Mouse (Mus musculus): Measurements from ENCODE around the gene Myoz1. TPM values are rescaled to one million over a fixed set of nuclear protein-coding genes. Genes with fewer than 3 reads are reported as not detected.

Gene Myoz1
- polyA plus RNA-seq, 1 experiment from 2014 or later, result not detected

DNA sequence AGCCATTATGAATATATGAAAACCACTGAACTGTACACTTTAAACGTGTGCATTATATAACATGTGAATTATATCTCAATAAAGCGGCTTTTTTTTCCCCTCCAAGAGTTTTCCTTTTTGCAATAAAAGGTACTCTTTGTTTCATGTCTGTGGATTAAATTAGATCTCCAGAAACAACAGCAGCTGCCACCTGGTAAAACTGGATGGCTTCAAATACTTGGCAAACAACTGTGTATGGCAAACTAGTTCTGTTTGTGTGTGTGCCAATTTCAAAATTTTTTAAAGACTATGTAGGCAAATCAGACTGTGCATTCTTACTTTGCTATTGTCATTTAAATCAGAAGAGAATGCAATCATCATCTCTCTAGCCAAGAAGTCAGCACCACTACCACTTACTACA lies 34.4 kb downstream of the Myoz1 start:
- Histone ChIP-seq H3K9ac (ENCODE audit: low read length) (no peak overlapping the region), H3K27ac (ENCODE audit: low read depth, low read length) (no peak overlapping the region), H3K27me3 (ENCODE audit: control insufficient read depth, insufficient read depth, low read length) (no peaks in the 10 kb centered on the region), H3K36me3 (ENCODE audit: control insufficient read depth, insufficient read depth, low read length) (no peaks in the 10 kb centered on the region), H3K4me2 (ENCODE audit: low read depth, low read length, severe bottlenecking) (no peak overlapping the region), H3K4me1 (replicated peaks; ENCODE audit: control insufficient read depth, insufficient read depth, low read length) (no peaks in the 10 kb centered on the region), H3K4me3 (ENCODE audit: low read depth, low read length) (no peak overlapping the region), H3K9me3 (ENCODE audit: control insufficient read depth, low read length) (no peaks in the 10 kb centered on the region)
- ATAC-seq (replicated peaks; ENCODE audit: low FRiP score), result no peak
- WGBS, result 91% methylated on average over 2 of the region's 2 CpGs
- DNase-seq (ENCODE audit: low spot score), result no peak

DNA sequence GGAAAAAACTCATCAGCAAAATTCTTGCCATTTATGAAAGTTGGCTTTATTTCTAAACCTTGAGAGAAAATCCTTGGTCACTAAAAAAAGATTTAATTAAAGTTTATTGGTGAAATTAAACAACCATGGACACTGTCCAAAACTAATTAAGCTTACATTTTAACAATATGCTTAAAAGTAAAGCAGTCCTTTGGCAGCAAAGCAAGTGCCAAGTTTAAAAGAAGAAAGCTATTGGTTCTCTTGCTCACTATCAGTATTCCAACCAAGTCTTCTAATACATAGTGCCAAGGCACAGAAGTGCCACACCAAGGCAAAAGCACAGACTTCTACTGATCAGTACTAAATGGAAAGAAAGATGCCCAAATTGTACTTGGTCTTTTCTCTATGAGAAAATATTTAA lies 37.2 kb downstream of the Myoz1 start:
- H3K4me1 ChIP-seq (replicated peaks; ENCODE audit: control insufficient read depth, insufficient read depth, low read length), result no peaks in the 10 kb centered on the region
- no peak for ATAC-seq (replicated peaks; ENCODE audit: low FRiP score)
- no peaks in the 10 kb centered on the region for H3K9me3 ChIP-seq (ENCODE audit: control insufficient read depth, low read length)
- no peak overlapping the region for H3K9ac ChIP-seq (ENCODE audit: low read length)
- H3K4me2 ChIP-seq (ENCODE audit: low read depth, low read length, severe bottlenecking), result no peak overlapping the region
- H3K27ac ChIP-seq (ENCODE audit: low read depth, low read length), result no peak overlapping the region
- no peaks in the 10 kb centered on the region for H3K36me3 ChIP-seq (ENCODE audit: control insufficient read depth, insufficient read depth, low read length)
- no peak for DNase-seq (ENCODE audit: low spot score)
- H3K4me3 ChIP-seq (ENCODE audit: low read depth, low read length), result no peak overlapping the region
- H3K27me3 ChIP-seq (ENCODE audit: control insufficient read depth, insufficient read depth, low read length), result no peaks in the 10 kb centered on the region

DNA sequence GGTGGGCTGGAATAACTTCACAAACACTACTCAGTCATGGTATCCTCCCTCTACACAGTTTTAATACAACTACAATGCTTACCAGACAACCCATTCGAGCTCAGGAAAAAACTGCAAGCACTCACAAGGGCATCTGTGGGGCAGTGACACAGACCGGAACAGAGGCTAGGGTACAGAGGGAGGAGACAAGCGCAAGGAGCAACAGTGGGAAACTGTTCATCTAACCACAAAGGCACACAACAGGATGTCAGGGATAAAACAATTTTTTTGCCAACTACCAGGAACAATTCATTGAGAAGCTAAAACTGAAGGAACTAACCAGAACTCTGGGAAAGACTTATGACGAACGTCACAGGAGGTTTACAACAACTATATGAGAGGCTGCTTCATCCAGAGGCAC lies 38.1 kb downstream of the Myoz1 start:
- H3K27ac ChIP-seq (ENCODE audit: low read depth, low read length), result no peak overlapping the region
- H3K4me1 ChIP-seq (replicated peaks; ENCODE audit: control insufficient read depth, insufficient read depth, low read length), result no peaks in the 10 kb centered on the region
- ATAC-seq (replicated peaks; ENCODE audit: low FRiP score) (no peak), DNase-seq (ENCODE audit: low spot score) (no peak)
- H3K9me3 ChIP-seq (ENCODE audit: control insufficient read depth, low read length), result no peaks in the 10 kb centered on the region
- 89% methylated on average over 5 of the region's 5 CpGs for WGBS
- no peaks in the 10 kb centered on the region for H3K27me3 ChIP-seq (ENCODE audit: control insufficient read depth, insufficient read depth, low read length)
- H3K36me3 ChIP-seq (ENCODE audit: control insufficient read depth, insufficient read depth, low read length), result no peaks in the 10 kb centered on the region
- H3K4me2 ChIP-seq (ENCODE audit: low read depth, low read length, severe bottlenecking), result no peak overlapping the region
- no peak overlapping the region for H3K9ac ChIP-seq (ENCODE audit: low read length)
- H3K4me3 ChIP-seq (ENCODE audit: low read depth, low read length), result no peak overlapping the region

DNA sequence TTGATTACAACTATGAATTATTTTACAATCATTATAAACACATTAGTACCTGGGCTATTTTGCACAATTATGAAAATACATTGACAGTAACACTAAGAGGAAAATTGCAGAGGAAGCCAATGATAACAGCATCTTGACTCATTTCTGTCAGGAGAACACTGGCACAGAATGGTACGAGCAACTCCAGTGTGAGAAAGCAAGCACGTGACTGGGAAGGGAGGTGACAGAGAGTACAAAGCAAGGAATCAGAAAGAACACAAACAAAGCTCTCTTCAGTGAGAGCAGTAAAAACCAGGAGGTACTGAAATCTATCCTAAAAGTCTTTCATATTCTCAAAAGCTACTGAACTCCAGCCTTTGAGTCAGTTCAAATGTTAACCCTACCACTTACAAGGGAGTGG lies 39.9 kb downstream of the Myoz1 start:
- 41% methylated on average over 2 of the region's 2 CpGs for WGBS
- no peak overlapping the region for H3K4me2 ChIP-seq (ENCODE audit: low read depth, low read length, severe bottlenecking)
- no peak overlapping the region for H3K4me3 ChIP-seq (ENCODE audit: low read depth, low read length)
- H3K4me1 ChIP-seq (replicated peaks; ENCODE audit: control insufficient read depth, insufficient read depth, low read length), result no peaks in the 10 kb centered on the region
- DNase-seq (ENCODE audit: low spot score) (no peak), ATAC-seq (replicated peaks; ENCODE audit: low FRiP score) (no peak)
- H3K9me3 ChIP-seq (ENCODE audit: control insufficient read depth, low read length), result no peaks in the 10 kb centered on the region
- no peak overlapping the region for H3K9ac ChIP-seq (ENCODE audit: low read length)
- no peaks in the 10 kb centered on the region for H3K27me3 ChIP-seq (ENCODE audit: control insufficient read depth, insufficient read depth, low read length)
- no peak overlapping the region for H3K27ac ChIP-seq (ENCODE audit: low read depth, low read length)
- no peaks in the 10 kb centered on the region for H3K36me3 ChIP-seq (ENCODE audit: control insufficient read depth, insufficient read depth, low read length)

DNA sequence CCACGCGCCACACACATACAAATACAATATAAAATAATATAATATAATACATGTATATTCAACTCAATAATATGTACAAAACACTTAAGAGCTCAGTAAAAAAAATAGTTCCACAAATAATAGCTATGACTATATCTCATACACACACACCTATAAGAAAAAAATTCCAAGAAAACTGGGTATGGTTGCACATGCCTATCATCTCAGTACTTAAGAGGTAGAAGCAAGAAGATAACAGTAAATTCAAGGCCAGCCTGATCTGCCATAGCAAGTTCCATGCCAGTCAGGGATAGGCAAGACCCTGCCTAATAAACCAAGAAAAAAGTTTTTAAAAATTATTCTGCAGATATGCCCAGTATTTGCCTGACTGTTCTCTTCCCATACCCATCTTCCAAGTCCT lies 41.3 kb downstream of the Myoz1 start:
- Histone ChIP-seq H3K4me1 (replicated peaks; ENCODE audit: control insufficient read depth, insufficient read depth, low read length) (no peaks in the 10 kb centered on the region), H3K27me3 (ENCODE audit: control insufficient read depth, insufficient read depth, low read length) (no peaks in the 10 kb centered on the region), H3K36me3 (ENCODE audit: control insufficient read depth, insufficient read depth, low read length) (no peaks in the 10 kb centered on the region), H3K9ac (ENCODE audit: low read length) (no peak overlapping the region), H3K27ac (ENCODE audit: low read depth, low read length) (no peak overlapping the region), H3K9me3 (ENCODE audit: control insufficient read depth, low read length) (no peaks in the 10 kb centered on the region), H3K4me2 (ENCODE audit: low read depth, low read length, severe bottlenecking) (no peak overlapping the region), H3K4me3 (ENCODE audit: low read depth, low read length) (no peak overlapping the region)
- ATAC-seq (replicated peaks; ENCODE audit: low FRiP score) (no peak), DNase-seq (ENCODE audit: low spot score) (no peak)
- 96% methylated on average over 2 of the region's 2 CpGs for WGBS

DNA sequence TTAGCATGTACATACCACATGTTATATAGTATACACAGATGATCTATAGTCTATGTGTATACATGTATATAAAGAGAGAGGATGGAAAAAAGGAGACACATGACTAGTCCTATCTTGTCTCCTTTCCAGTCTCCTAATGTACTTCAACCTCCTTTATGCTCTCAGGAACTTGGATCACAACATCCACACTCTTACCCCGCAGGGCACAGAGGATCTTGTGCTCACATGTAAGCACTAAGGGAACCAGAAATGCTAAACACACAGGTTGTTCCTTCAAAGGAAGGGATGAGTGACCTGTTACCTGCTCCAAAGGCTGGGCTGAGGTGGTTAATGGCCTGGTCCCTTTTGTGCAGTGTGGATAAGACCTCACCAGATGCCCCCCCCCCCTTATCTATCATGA lies 43.5 kb downstream of the Myoz1 start:
- no peaks in the 10 kb centered on the region for H3K9me3 ChIP-seq (ENCODE audit: control insufficient read depth, low read length)
- H3K9ac ChIP-seq (ENCODE audit: low read length), result no peak overlapping the region
- no peak overlapping the region for H3K27ac ChIP-seq (ENCODE audit: low read depth, low read length)
- no peak overlapping the region for H3K4me3 ChIP-seq (ENCODE audit: low read depth, low read length)
- no peaks in the 10 kb centered on the region for H3K27me3 ChIP-seq (ENCODE audit: control insufficient read depth, insufficient read depth, low read length)
- WGBS, result 91% methylated on average over 1 of the region's 1 CpGs
- no peak overlapping the region for H3K4me2 ChIP-seq (ENCODE audit: low read depth, low read length, severe bottlenecking)
- no peaks in the 10 kb centered on the region for H3K36me3 ChIP-seq (ENCODE audit: control insufficient read depth, insufficient read depth, low read length)
- no peaks in the 10 kb centered on the region for H3K4me1 ChIP-seq (replicated peaks; ENCODE audit: control insufficient read depth, insufficient read depth, low read length)
- no peak for ATAC-seq (replicated peaks; ENCODE audit: low FRiP score)
- no peak for DNase-seq (ENCODE audit: low spot score)

DNA sequence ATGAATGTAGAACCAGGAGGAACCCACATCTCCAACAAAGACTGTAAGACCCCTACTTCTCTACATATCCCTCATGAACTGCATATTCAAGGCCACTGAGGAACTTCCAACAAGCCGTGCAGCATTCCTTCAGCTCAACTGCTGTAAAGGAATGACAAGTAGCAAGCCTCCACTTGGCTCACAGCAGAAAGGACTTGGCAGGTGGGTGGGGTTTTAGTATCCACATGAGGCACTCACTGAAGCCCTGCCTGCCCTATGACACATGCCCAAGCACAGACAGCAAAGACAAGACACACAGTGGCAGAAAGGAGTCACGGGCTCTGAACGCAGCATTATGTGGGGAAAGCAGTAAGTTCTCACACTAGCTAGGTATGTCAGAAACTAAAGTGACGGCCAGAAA lies 46.2 kb downstream of the Myoz1 start:
- WGBS, result 91% methylated on average over 4 of the region's 4 CpGs
- no peaks in the 10 kb centered on the region for H3K27me3 ChIP-seq (ENCODE audit: control insufficient read depth, insufficient read depth, low read length)
- H3K27ac ChIP-seq (ENCODE audit: low read depth, low read length), result no peak overlapping the region
- no peaks in the 10 kb centered on the region; the same call in 1 of the 2 replicates for H3K36me3 ChIP-seq (ENCODE audit: control insufficient read depth, insufficient read depth, low read length)
- H3K9me3 ChIP-seq (ENCODE audit: control insufficient read depth, low read length), result no peaks in the 10 kb centered on the region
- no peak overlapping the region for H3K9ac ChIP-seq (ENCODE audit: low read length)
- ATAC-seq (replicated peaks; ENCODE audit: low FRiP score) (no peak), DNase-seq (ENCODE audit: low spot score) (no peak)
- no peak overlapping the region for H3K4me3 ChIP-seq (ENCODE audit: low read depth, low read length)
- no peak overlapping the region for H3K4me2 ChIP-seq (ENCODE audit: low read depth, low read length, severe bottlenecking)
- H3K4me1 ChIP-seq (replicated peaks; ENCODE audit: control insufficient read depth, insufficient read depth, low read length), result no peaks in the 10 kb centered on the region

DNA sequence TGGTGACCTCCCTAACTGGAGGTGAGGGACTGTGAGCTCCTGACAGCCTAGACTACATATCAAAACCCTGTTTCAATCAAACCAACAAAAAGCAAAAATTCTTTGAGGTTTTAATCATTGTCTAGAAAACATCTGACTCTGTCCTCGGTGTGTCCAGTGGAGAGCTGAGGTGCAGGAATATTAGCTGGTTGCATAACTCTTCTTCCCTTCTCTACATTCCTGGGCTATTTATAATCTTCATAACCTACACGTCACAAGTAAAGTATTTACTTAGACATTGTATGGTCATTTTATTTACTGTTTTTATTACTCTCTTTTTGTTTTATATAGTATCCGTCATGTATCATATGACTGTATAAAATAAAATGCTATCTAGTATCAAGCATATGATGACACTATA lies 46.8 kb downstream of the Myoz1 start:
- H3K4me2 ChIP-seq (ENCODE audit: low read depth, low read length, severe bottlenecking), result no peak overlapping the region
- DNase-seq (ENCODE audit: low spot score) (no peak), ATAC-seq (replicated peaks; ENCODE audit: low FRiP score) (no peak)
- no peaks in the 10 kb centered on the region for H3K27me3 ChIP-seq (ENCODE audit: control insufficient read depth, insufficient read depth, low read length)
- no peak overlapping the region for H3K9ac ChIP-seq (ENCODE audit: low read length)
- H3K4me3 ChIP-seq (ENCODE audit: low read depth, low read length), result no peak overlapping the region
- no peaks in the 10 kb centered on the region for H3K4me1 ChIP-seq (replicated peaks; ENCODE audit: control insufficient read depth, insufficient read depth, low read length)
- H3K36me3 ChIP-seq (ENCODE audit: control insufficient read depth, insufficient read depth, low read length), result no peaks in the 10 kb centered on the region; the same call in 1 of the 2 replicates
- no peaks in the 10 kb centered on the region for H3K9me3 ChIP-seq (ENCODE audit: control insufficient read depth, low read length)
- 91% methylated on average over 3 of the region's 3 CpGs for WGBS
- no peak overlapping the region for H3K27ac ChIP-seq (ENCODE audit: low read depth, low read length)

DNA sequence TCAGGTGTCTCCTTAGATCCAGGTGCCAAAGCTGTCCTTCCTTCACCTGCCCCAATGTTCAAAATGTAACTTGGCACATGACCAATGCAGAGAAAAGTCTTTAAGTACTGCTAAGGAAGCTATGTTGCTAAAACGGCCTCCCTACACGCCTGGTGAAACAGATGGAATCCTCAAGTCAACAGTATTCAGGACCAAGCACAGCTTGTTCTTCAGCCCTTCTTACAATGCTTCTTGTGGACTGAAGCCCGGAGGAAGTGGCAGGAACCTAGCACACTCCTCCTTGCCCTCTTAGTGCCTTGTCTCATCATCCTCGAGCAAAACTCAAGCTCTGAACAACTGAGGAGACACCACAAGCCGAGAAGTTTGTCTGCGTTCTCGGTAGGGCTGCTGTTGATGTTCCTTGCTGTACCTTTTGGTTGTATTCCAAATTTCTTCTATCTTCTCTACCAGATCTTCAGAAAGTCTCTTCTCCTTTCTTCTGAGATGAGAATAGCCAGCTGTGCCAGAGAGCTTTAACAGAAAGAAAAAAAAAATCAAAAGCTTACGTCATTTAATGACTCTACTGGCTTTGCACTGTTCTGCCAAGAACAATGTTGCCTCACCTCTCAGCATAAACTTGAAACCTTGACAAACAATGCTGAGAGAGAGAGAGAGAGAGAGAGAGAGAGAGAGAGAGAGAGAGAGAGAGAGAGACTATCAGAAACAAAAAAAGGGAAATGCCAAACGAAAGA lies 48.8 kb downstream of the Myoz1 start:
- H3K9me3 ChIP-seq (ENCODE audit: control insufficient read depth, low read length), result no peaks in the 10 kb centered on the region
- no peak overlapping the region for H3K4me2 ChIP-seq (ENCODE audit: low read depth, low read length, severe bottlenecking)
- 91% methylated on average over 9 of the region's 9 CpGs for WGBS
- H3K36me3 ChIP-seq (ENCODE audit: control insufficient read depth, insufficient read depth, low read length), result no peaks in the 10 kb centered on the region; the same call in 1 of the 2 replicates
- no peak overlapping the region for H3K27ac ChIP-seq (ENCODE audit: low read depth, low read length)
- DNase-seq (ENCODE audit: low spot score) (no peak), ATAC-seq (replicated peaks; ENCODE audit: low FRiP score) (no peak)
- H3K4me1 ChIP-seq (replicated peaks; ENCODE audit: control insufficient read depth, insufficient read depth, low read length), result no peaks in the 10 kb centered on the region
- H3K4me3 ChIP-seq (ENCODE audit: low read depth, low read length), result no peak overlapping the region
- no peak overlapping the region for H3K9ac ChIP-seq (ENCODE audit: low read length)
- H3K27me3 ChIP-seq (ENCODE audit: control insufficient read depth, insufficient read depth, low read length), result no peaks in the 10 kb centered on the region
